Mouse (Mus musculus): ENCODE measurements around the gene Agbl3.

Agbl3 gene

DNA sequence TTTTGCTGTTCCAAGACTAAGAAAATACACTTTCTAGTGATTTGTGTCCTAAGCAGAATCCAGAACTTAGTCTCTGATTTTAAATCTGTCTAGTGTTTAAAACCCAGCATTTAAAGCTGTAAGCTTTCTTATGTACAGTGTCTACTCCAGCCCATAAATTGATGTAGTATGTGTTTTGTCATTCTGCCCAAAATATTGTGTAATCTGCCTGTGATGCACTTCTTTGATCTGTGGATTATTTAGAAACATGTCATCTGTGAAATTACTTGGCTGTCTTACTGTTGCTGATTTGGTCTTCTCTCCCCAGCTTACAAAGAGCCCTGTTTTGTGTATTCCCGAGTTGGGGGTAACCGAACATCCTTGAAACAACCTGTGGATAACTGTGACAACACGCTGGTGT lies 17.7 kb downstream of the Agbl3 start:
- DNase-seq (ENCODE audit: low spot score) = no peak

- no peak for DNase-seq (ENCODE audit: low spot score)
Observed at GRCm38 (mm10) chr6:34805582-34805981, 25.4 kb downstream of the Agbl3 start.

DNA sequence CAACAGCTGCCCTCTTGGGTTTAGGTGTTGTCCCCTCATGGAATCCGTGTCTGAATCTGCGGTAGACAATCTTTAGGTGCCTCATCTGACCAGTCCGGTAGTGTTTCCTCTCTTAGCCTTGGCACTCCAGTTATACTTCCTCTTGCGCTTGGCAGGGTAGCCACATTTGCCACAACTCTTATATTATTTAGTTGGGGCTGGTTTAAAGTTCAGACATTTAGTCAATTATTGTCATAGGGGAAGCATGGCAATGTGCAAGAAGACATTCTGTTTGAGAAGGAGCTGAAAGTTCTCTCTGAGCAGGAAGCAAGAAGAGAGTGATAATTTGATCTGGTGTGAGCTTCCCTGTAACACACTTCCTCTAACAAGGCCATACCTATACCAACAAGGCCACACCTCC lies 30.4 kb downstream of the Agbl3 start:
- no peak for DNase-seq (ENCODE audit: low spot score)

DNA sequence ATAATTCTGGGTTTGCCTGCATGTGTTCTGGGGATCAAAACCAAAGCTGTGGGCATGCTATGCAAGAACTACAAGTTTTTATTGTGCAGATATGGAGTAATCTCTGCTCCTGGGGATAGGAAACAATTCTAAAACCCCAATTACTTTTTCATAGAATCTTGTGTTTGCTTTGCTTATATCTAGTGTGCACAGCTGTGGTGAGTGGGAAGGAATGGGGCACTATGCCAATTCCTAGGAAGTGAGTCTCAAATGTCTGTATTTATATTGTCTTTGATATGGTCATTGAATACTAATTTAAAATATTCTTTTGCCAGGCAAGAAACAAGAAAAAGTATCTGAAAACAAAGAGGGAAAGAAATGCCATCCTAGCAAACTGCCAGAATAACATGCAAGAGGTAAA lies 44.2 kb downstream of the Agbl3 start:
- DNase-seq (ENCODE audit: low spot score) = no peak

GRCm38 (mm10) chr6:34832352-34832751 lies 52.1 kb downstream of the Agbl3 start:
- no peak for DNase-seq (ENCODE audit: low spot score)

- DNase-seq (ENCODE audit: low spot score) = no peak
Observed at GRCm38 (mm10) chr6:34861546-34862053, 81.4 kb downstream of the Agbl3 start.

GRCm38 (mm10) chr6:34862381-34862780 lies 82.1 kb downstream of the Agbl3 start:
- no peak for DNase-seq (ENCODE audit: low spot score)

DNA sequence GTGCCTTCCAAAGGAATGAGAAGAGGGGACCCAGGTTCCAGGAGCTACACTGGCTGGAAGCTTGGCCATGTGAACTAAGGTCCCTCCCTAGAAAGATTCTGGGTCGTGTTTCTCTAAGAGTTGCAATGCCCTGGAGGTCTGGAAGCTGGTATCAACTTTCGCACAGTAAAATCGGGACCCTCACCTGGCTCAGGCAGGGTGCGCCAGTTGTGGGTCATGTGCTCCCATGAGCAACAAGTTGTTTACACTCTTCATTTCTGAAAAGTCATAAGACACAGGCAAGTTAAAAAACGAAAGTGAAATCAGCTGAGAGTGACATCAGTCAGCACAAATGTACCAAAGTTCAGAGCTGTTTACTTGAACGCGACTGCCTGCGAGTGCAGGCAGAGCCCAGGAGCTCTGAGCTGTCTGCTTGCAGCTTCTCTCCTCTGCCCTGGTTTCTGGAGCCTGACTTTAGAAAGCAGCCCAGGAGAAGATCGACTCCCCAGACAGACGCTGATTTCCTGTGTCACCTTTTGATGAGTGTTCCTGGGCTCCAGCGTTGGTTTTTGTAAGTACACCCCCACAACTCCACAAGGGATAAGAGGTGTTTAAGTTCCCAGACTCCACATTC lies 82.7 kb downstream of the Agbl3 start, which contains the start of gene Tmem140:
Tmem140 (plus strand) TSS at position 356 of the 613 bp plus-strand sequence.
- no peak for DNase-seq (ENCODE audit: low spot score)

DNA sequence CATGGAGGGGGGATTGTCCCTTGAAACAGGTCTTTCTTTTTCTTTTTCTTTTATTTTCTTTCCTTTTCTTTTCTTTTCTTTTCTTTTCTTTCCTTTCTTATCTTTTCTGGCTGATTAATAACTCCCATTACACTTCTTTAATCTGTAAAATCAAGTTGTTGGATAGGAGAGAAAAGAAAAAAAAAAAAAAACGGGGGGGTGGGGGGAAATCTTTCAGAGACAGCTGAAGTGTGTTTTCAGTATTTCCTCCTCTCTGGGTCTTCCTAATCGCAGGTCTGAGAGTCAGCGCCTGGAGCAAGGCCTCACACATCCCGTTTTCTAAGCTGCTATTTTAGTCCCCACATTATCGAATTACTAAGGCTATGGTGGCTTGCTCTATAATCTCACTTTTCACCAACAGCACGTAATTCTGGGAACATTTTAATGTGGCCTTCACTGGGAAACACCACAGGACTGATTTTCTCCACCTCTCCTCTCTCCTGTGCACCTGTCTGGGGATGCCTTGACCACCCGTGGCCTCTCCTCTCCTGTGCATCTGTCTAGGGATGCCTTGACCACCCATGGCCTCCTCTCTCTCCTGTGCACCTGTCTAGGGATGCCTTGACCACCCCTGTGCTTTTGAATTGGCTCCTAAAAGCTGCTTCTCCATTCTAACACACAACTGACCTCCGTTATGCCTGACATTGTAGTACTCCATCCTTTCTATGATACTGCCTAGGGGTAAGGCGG lies 83.7 kb downstream of the Agbl3 start:
- no peak for DNase-seq (ENCODE audit: low spot score)

DNA sequence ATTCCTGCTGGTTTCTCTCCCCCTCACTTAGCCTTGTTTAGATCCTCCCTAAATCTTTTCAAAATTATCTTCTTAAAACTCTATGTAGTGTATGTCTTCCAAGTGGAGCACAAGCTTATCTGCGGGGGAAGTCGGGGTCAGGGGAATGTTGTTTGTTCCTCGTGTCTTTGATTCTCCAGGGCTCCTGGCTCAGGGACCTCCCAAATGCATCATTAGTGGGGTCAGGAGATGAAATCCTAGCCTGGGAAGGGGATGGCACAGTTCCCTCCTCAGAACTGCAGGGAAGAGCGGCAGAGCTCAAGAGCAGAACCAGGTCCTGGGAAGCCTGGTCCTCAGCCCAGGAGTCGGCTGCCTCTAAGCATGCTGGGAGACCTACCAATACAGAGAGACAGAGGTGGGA lies 85.0 kb downstream of the Agbl3 start:
- DNase-seq (ENCODE audit: low spot score) = no peak

GRCm38 (mm10) chr6:34865711-34866593 lies 85.7 kb downstream of the Agbl3 start:
- DNase-seq (ENCODE audit: low spot score) = no peak

DNA sequence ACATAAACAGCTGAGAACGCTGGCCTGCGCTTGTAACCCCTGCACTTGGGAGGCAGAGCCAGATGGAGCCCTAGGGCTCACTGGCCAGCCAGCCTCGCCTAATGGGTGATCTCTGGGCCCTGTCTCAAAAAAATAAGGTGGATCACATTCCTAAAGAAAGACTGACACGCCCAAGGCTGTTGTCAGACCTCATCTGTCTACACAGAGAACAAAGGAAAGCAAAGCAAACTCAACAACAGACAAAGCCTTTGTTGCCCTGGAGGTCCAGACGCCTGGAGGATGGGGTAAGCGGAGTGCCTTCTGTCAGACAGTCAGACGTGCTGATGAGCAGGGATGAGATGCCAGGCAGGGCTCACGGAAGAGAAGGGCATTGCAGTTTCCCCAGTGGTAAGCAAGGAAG lies 86.6 kb downstream of the Agbl3 start:
- no peak for DNase-seq (ENCODE audit: low spot score)

DNA sequence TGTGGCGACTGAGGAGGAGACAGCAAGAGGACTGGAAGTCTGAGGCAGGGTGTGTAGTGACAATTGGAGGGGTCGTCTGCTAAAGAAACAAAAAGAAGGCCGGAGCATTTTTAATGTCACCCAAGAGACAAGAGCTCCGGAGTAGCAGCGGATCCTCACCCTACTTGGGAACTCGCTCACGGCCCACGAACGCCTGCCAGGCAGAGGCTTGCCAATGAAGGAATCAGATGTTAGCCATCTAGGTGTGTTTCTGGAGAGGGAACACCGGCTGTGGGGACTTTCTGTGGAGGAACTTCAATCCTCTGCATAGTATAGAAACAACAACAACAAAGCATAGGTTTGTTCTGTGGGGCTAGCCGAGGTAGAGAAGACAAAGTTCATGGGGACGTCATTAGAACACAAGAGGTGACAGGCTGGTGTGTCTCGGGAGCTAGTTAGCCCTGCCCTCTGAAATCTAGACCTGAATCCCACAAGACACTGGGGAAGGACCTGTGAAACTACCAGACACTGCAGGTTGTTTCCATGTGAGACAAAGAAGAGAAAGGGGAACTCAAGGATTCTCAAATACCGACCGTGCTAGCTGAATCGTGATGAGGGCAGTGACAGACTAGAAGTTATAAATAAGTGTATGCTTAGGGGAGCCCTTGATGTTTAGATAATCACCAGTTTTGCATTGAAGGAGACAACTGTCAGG lies 87.2 kb downstream of the Agbl3 start:
- no peak for DNase-seq (ENCODE audit: low spot score)

DNA sequence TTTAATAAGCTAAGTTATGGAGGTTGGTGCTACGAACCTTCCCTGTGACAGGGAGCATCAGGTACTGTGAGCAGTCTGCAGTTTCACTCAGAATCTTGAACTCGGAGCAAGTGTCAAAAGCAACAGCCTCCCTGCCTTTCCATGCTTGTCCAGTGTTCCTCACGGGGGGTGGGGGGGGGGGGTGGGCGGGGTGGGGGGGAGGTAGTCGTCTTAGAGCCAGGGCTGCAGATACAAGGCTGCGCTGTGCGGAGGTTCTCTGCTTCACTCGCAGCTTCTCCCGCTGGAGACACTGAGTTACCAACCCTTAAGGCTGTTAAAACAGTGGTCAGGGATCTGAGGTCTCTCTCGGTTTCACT lies 87.7 kb downstream of the Agbl3 start:
- no peak for DNase-seq (ENCODE audit: low spot score)

DNA sequence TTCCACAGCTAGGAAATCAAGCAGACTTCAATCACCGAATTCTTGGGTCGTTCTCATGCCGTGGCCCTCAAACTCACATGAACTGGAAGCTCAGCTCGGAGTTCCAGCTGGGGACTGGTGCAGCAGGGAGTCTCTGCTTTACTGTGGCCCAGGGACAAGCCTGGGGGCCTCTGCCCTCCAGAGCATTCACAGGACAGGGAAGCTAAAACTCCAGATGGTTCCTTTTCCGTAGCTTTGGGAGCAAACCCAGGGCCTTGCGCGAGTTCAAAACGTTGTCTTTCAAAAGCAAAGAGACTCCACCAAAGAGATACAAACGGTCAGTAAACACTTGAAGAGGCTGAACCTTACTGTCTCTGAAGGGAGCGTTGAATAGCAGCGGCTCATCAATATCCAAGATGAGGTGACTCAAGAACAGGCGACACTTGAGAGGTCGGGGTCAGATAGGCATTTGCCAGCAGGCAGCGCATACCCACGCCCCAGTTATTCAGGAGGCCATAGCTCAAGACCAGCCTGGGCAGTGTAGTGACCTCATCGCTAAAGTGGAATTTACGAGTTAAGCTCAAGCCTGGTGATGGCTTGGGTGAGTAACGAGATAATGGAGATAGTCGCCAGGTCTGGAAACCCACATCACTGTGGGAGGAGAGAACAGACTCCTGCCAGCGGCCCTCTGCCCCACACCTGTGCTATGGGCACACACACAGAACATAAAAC lies 88.4 kb downstream of the Agbl3 start:
- no peak for DNase-seq (ENCODE audit: low spot score)

GRCm38 (mm10) chr6:34869225-34869915 lies 89.1 kb downstream of the Agbl3 start:
- no peak for DNase-seq (ENCODE audit: low spot score)

- DNase-seq (ENCODE audit: low spot score) = no peak
Observed at GRCm38 (mm10) chr6:34870136-34870535, 89.9 kb downstream of the Agbl3 start.

- DNase-seq (ENCODE audit: low spot score) = no peak
Observed at GRCm38 (mm10) chr6:34870724-34871123, 90.5 kb downstream of the Agbl3 start.

- DNase-seq (ENCODE audit: low spot score) = no peak
Observed at GRCm38 (mm10) chr6:34871929-34872328, 91.7 kb downstream of the Agbl3 start.

DNA sequence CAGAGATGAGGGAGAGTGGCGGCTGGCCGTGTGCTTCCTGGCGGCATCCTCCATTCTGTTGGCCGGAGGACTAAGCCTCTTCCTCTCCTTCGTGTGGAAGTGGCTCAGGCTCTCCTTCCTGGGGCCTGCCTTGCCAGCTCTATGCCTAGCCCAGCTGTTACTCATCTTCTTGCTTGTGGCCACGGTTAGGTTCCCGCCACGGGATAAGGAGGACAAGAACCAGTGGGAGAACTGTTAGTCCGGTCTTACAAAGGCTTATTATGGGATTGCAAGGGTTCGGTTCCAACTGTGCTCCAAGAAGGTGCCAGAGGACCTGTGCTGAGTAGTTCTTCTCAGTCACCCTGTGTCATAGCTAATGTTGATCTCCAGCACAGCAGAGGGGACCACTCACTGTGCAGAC lies 92.6 kb downstream of the Agbl3 start:
- DNase-seq (ENCODE audit: low spot score) = no peak

Data from ovary, postnatal 14 days (tissue).